Mouse (Mus musculus) CD4-positive, CD25-positive, alpha-beta regulatory T cell, adult 4 months (primary cell): Measurements from ENCODE around the gene Pink1. TPM values are rescaled to one million over a fixed set of nuclear protein-coding genes. Genes with fewer than 3 reads are reported as not detected.
A peak's percentile ranks its signal among the peaks of the same experiment; 100 is the strongest.

Experiments used
- ATAC-seq: one replicate; pipeline ENCODE4 v1.8.0; 2017
- polyA plus RNA-seq, 2 experiments: library from polyadenylated mRNA; unstranded; fragments of 100-300 nt; shearing (Covaris generic); gene quantifications; one replicate each; pipeline ENCODE4 v1.2.1; 2017

The Pink1 gene
- 10 to 100 TPM; 12.9 to 22.6 TPM for polyA plus RNA-seq

DNA sequence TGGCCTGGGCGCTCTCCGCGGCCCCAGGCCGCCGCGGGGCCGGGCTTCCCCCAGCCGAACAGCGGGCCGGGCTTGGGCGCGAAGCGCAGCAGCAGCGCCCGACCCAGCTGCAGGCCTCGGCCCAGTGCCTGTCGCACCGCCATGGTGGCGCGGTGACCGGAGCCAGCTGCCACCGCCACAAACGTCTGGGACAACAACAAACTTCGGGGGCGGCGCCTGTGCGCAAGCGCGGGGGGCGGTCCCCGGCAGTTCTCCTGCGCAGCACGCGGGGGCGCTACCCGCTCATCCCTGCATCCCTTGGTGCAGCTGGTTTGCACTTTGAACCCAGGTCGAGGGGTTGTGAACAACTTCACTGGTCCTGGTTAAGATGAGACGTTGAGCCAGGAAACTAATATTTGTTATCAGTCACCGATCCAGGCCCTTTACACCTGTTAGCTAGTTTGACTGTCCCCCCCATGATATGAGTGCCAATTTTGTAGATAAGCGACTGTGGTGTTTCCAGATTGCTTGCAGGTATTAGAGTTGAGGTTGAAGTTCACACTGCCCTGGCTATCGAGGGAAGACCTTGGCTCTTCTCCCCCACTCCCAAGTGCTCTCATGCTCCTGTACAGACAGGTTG is at the start of gene Pink1:
TSS of gene Pink1 (minus strand) at position 231 of the 619 bp plus-strand sequence.
- peak; percentile 81 for ATAC-seq

DNA sequence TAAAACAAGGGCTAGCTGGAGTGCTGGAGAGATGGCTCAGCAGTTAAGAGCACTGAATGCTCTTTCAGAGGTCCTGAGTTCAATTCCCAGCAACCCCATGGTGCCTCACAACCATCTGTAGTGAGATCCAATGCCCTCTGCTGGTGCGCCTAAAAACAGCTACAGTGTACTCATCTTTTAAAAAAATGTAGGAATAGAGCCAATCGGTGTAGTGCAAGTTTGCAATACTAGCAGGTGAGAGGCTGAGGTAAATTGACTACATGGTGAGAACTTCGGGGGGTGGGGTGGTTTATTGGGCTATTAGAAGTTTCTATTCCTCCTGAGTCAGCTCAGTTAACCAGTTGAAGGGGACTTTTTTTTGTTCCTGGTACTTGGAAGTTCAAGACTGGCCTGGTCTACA is 49.0 kb upstream of the Pink1 start:
- ATAC-seq, result no peak

DNA sequence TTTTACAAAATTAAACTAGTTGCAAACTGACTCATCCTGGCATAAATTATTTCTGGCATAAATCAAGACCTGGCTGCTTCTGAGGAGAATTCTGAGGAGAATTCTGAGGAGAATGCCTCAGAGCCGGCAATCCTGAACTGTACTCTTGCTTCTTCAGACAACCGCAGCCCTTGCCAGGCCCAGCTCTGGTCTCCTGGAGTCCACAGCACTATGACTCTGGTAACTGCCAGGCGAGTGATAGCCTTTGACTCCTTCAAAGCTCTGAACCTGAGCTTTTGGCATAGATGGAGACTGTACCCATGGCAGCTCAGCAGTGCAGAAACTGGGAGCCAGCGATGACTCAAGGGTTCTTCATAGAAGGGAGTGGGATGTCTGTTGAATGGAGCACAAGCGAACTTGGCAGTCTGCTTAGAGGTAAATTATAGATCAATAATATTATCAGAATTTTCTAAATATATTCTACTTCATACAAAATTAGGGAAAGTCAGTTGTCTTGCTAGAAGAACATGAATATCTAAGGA is 44.9 kb upstream of the Pink1 start:
- ATAC-seq, result no peak

DNA sequence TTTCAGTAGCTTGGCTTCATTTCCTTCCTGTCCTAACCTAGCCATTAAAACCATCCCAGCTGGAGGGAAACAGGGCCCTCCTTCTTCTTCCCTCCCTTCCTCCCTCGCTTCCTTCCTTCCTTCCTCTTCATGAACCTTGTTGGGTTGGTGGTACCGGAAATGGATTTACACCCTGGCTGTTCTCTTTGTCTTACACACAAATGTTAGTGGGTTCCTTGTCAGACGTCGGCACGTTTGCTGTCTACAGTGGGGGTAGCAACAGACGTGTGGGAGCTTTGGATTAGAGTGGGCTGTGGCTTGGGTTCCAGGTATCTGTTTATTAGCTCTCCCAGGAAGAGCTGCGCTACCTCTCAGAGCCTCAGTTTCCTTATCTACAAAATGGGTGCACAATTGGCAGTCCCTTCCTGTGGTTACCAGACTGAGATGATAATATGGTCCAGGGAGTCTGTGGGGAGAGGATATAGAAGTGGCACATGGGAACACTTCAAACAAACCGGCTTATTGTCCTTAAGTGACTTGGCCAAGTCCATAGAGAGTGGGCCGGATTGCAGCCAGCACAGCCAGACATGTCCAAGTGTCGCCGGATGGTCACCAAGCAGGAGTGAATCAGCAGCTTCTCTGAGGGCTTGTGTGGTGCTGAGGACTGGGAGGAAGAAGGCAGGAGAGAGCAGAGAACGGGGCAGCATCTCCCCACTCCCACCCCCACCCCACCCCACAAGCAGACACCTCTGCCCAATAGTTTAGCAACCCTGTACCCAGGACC is 42.6 kb upstream of the Pink1 start:
- ATAC-seq, result no peak

DNA sequence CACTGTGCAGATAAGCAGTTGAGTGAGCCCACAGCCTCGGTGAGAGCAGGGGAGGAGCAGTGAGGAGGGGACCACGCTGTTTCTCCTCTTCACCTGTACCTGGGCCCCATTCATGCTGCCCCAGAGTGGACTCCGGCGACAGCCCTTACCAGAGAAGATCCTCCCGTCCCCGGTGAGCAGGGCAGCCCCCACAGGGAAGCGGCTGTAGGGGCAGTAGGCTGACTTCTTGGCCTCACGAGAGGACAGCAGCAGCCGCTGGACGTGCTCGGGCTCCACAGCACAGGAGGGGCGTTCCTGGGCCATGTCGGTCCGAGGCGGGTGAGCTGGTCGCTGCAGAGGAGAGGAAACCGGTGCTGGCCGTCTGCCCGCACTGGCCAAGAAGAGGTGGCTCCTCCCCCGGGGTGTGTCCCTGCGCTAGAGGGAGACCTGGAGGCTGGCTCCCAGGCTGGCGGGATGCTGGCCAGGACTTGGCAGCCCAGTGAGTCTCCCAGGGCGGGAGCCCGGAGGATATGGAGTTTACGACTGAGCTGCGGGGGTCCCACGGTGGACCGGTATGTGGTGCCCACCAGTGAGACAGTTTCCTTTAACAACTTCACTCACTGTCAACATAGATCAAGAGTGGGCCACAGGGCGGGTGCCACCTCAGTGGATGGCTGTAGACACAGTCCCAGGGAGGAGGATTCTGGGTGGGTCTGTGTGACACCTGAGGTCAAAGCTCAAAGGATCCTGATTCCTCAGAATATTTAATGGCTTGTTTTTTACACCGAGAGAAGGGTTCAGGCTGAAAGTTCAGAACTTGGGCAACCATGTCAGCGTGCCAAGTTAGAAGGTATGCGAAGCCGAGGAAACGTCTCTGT is 41.8 kb upstream of the Pink1 start, which contains the start of gene Cda:
TSS of gene Cda (minus strand) at position 352 of the 857 bp plus-strand sequence.
- no peak for ATAC-seq

DNA sequence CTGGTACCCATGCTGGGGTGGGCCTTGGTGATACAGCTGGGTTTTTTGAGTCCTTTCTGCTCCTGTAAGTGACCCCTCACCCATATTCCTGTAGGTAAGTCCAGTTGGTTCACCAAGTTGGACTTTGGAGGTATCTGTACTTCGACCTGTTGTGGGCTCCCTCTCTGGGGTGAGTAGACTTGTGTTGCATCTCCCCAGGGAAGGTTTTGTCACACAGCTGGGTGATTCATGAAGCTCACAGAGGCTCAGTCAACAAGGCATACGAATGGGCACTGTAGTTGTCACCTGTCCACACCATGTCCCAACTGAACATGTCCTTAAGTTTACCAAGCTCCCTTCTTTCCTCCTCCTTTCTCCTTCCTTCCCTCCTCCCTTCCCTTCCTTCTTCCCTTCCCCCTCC is 40.5 kb upstream of the Pink1 start:
- ATAC-seq, result no peak

DNA sequence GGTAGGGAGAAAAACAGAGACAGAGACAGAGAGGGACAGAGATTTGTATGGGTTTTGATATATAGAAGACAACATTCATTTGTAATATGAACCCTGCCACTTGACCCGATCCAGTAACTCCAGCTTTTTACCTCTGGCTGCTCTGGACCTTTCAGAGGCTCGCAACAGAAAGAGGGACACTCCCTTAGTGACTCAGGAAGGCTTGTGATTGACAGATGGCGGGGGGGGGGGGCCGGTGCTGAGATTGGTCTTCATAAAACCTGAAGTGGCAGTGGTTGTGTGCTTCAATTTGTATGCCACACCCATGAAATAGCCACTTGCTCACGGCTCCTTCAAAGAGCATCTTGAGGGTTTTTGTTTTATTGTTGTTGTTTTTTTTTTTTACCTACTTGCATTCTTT is 37.4 kb upstream of the Pink1 start:
- no peak for ATAC-seq

DNA sequence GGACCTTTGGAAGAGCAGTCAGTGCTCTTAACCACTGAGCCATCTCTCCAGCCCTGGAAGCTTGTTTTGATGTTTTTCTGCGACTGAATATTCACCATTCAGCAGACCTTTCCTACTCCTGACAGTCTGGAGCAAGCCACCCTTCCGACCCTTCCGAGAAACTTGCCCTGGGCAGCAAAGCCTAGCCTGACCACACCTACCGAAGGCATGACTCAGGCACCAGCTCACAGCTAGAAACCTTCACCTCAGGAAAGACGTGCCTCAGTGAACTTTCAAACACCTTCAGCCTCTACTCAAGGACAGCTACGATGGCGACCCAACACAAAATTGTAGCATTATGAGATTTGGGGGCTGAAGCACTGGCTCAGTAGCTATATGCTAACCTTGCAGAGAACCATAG is 36.8 kb upstream of the Pink1 start:
- no peak for ATAC-seq

DNA sequence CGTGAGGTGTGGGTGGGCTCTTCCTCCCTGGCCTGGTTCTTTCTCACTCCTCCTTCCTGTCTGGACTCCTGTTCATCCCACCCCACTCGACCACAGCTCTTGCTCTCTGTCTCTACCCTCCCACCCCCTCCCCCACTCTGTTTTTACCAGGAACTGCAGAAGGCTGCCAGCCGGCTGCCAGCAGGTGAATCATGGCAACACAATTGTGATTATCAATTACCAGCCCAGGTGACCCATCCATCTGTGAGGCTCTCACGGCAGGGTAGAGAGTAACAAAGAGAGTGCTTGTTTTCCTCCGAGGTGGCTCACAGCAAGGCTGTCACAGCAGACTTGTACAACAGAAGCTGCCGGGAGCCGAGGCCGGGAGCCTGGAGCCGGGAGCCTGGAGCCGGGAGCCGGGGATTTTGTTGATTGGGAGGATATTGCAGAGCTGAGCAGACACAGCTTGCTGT is 35.3 kb upstream of the Pink1 start:
- ATAC-seq, result no peak

DNA sequence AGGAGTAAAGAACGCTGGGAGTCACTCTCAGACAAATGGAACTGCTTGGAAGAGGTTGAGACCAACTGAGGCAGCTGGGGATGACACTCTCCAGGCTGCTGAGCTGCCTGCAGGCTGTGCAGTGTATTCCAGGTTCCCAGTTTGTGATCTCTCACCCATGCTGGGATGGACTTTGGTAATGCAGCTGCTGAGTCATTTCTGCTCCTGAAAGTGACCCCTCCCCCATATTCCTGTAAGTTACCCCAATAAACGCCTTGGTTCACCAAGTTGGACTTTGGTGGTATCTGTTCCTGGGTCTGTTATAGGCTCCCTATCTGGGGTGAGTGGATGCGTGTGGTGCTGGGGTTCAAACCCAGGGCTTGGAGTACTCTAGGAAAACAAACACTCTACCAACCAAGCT is 32.1 kb upstream of the Pink1 start:
- no peak for ATAC-seq

DNA sequence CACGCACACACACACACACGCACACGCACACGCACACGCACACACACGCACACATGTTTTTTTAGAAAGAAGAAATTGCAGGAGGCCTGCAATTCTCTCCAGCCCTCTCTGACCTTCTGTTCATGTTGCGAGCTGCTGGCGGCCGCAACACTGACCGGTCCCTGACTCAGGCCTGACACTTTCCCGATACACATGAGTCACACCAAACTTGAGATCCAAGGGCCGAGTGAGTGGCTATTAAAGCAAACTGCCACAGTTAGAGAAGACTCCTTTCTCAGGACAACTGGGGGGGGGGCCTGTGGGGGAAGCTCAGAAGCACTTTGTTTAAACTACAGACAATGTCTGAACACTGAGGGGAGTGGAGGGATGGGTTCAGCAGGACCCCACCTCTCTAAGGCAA is 30.4 kb upstream of the Pink1 start:
- no peak for ATAC-seq

DNA sequence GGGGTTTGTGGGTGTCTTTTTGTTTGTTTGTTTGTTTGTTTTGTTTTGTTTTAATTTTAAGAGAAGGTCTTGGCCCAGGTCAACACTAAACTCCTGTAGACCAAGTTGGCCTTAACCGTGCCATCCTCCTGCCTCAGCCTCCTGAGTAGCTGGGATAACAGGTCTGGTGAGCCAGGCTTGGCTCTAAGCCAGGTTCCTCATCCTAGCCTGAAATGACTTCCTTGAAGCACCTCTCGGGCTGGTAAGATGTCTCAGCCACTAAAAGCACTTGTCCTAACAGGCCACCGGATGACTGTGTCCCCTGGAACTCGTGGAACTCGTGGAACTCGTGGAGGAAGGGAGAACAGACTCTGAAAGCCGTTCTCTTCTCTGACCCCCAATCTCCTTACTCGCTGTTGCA is 30.0 kb upstream of the Pink1 start:
- ATAC-seq, result no peak

DNA sequence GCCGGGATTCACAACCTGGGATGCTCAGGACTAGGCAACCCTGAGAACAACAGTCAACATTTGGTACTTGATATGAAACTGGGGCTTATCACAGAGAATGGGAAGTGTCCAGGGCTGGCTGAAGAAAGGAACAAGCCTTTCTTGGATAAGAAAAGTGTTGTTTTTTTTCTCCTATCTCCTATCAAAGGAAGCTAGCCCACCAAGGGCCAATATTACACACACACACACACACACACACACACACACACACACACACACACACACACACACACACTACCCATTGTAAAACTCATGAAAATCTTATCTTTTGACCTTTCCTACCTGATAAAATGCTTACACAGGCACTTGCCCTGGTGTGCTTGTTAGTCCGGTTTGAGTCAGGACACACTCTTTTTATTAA is 29.4 kb upstream of the Pink1 start:
- no peak for ATAC-seq

DNA sequence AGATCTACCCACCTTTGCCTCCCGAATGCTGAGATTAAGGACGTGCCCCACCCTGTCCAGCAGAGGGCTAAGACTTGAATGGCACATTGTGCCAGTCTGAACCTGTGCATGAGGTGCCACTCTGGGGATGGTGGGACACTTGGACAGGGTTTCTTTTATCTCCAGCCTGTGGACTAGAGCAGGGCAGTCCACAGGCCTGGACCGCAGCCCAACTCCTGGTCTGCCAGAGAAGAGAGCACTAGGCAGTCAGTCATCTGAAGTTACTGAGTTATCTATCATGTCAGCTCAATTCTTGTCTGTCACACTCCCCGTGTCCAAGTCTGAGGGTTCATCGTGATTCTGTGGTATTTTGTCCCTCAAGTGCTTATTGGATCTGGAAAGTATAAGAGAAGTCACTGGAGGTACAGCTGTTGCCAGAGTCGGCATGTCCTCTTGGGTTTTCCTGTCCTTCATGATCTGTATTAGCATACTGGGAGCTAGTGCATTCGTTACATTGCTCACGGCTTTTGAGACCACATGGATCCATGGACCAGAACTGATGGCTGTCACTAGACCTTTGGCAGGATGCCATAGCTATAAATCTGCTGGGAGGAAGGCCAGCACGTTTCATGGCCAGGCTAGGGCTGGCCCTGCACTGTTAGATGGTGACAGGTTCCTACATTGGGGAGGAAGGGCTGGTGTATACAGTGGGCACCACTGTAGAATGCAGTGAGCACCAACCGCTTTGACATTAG is 27.5 kb upstream of the Pink1 start:
- no peak for ATAC-seq

DNA sequence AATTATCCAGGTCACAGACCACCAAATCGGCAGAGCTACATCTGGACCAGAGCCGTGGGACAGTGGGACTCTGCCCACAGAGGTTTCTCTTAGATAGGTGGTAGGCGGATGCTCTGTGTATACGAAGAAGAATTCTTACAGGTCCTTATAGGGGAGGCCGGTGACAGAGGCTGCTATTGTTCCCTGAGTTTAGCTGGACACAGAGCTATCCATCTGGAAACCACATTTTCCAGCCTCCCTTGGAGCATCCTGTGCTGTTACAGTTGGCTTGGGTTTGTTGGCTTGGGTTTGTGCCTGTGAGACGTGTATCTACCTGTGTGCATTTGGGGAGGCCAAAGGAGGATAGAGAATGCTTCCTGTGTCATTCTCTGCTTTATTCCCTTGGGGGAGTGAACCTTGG is 26.6 kb upstream of the Pink1 start:
- no peak for ATAC-seq

DNA sequence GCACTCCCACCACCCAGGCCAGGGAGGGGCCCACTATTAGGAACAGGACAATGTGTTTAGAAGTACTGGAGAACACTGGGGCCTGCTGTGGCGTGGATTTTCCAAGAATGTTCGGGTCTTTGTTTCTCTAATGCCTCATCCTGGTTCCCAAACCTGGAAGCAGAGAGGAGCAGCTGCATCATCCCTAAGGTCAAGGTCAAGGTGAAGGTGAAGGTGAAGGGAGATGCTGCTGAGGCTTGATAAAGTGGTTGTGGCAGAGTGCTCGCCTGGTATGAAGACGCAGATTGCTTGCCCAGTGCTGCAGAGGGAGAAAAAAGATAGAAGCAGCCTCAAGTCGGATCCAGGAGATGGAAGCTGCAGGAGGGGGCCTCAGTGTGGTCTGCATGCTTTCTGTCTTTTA is 25.7 kb upstream of the Pink1 start:
- ATAC-seq, result no peak

DNA sequence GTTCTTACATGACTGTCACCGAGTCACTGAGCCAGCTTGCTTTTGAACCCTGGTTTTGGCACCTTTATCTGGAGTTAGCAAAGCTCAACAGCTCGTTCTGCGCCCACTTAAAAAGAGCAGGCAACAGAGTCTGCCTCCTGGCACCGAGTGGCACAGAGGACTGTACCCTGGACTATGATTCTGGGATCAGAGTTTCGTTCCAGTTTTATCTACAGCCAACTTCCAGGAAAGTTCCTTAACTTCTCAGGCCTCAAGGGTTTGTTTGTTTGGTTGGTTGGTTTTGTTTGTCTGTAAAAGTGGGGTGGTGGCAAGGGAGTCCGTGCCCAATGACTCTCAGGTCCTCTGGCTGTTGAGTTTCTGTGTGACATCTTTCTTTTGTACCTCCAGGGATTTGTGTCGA is 22.6 kb upstream of the Pink1 start:
- ATAC-seq, result no peak

DNA sequence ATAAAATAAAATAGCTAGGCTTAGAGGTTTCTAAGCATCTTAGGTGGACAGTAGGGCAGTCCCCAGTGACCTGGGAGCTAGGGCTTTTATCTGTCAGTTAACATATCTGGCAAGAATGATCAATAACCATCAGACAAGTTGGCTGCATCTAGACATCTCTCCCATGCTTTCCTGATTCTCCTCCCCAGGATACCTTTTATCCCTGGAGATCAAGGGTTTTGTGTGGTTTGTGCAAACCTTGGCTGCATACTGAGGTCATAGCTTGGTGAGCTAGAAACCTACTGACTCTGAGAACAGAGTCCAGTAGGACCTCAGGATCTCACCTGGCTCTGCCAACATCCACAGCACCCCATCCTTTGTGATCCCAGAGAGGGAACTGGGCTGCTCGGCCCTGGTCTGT is 21.2 kb upstream of the Pink1 start:
- no peak for ATAC-seq

DNA sequence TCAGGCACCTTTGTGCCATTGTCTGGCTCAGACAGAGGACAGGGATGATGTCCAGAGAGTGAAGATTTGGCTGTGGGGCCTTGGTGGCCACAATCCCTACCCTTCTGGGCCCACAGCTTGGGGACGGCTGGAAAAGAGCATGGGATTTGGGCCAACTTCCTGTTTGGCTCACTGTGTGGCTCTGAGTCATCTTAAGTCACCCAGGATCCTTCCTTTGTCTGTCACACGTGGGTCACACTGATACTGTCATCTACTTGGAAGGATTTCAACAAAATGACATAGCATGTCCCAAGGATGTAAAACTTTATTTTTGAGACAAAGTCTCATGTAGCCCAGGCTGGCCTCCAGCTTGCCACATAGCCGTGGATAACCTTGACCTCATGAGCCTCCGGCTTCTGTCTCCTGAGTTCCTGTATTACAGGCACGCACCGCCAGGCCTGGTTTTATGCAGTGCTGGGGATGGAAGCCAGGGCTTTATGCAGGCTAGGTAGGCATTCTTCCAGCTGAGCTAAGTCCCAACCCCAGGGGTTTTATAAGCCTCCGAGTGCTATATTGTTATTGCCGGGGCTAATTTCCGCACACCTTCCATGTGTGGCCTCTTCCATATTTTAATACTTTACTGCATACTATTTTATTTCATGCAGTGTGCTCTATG is 18.9 kb upstream of the Pink1 start:
- no peak for ATAC-seq

DNA sequence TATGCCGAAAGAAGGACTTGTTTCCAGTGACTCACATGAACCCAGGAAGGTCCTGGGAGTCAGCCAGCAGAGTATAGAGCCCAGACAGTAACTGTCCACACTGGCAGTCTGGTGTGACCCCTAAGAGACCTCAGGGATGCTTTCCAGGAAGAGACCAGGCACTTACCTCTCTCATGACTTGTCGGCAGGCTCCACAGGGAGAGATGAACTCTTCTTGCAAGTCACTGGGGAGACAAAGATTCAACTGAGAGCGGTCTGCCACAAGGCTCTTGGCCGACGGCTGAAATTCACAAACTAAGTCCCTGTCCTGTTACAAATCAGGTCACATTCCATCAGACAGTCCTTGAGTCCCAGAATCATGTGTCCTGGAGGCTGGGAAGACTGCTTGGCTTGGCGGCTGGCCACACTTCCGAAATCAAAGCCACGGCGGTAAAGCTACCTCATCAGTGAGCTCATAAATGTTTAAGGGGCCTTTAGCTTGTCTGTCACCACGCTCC is 17.3 kb upstream of the Pink1 start:
- ATAC-seq, result no peak

DNA sequence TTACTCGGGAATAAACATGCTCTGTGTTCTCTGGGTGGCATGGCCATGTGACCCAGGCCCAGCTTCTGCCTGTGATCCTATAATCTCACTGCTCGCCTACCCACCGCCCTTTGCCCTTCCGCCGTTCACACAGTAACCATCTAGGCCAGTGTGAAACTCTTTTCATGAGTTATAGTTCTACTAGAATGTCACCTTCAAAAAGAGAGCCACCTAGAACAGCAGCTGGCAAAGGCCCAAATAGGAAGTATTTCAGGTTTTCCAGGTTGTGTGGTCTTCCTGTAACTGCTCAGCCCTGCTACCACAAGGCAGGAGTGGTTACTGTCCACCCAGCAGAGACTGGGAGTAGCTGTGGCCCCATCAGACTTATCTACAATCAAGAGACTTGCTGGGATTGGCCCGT is 16.7 kb upstream of the Pink1 start:
- ATAC-seq, result no peak

DNA sequence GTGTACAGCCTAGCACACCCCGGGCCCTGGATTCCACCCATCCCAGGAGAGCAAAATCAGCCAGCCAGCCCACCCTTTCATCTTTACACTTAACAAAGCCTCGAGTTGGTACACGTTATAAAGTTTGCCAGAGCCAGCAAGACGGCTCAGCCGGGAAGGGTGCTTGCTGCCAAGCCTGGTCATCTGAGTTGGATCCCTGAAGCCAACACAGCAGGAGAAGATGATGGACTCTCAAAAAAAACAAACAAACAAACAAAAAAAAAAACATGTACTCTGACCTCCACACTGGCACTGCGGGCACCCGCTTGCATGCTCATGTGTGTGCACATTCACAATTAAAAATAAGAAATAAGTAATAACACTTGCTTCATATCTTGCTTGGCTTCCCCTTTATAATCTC is 15.9 kb upstream of the Pink1 start:
- no peak for ATAC-seq
